Mouse (Mus musculus) cerebellum, postnatal 14 days (tissue): ENCODE results near the gene Pomgnt2.
A peak's percentile ranks its signal among the peaks of the same experiment; 100 is the strongest.
"Not testable (repeated sequence)": the region's sequence is repeated elsewhere in the genome, so short reads cannot be mapped to it uniquely, and the experiment has no call there.

Source experiments
- DNase-seq, 2 experiments: peaks; one replicate each; pipeline ENCODE4 v3.0.0; 2021; ENCODE audit warnings: mixed read lengths in 2 of 2

The Pomgnt2 gene

GRCm38 (mm10) chr9:121997010-121997409, at the start of gene Pomgnt2:
TSS of gene Pomgnt2 (minus strand) at chr9:121997110.
- DNase-seq, result no peak

GRCm38 (mm10) chr9:122039848-122040247, 42.9 kb upstream of the Pomgnt2 start:
- DNase-seq, result peak in 1 of 2 experiments; percentile 32

- no peak for DNase-seq
Measured at GRCm38 (mm10) chr9:122038631-122039030, 41.7 kb upstream of the Pomgnt2 start.

GRCm38 (mm10) chr9:122036496-122037054, 39.7 kb upstream of the Pomgnt2 start:
- no peak for DNase-seq

GRCm38 (mm10) chr9:122035807-122036206, 38.9 kb upstream of the Pomgnt2 start:
- peak in 1 of 2 experiments; percentile 39 for DNase-seq

GRCm38 (mm10) chr9:122034949-122035348, 38.0 kb upstream of the Pomgnt2 start:
- no peak for DNase-seq

GRCm38 (mm10) chr9:122032071-122032470, 35.2 kb upstream of the Pomgnt2 start:
- peak; percentile 61 to 90 for DNase-seq

GRCm38 (mm10) chr9:122030706-122031105, 33.8 kb upstream of the Pomgnt2 start:
- DNase-seq, result peak in 1 of 2 experiments; percentile 13

GRCm38 (mm10) chr9:122029765-122030164, 32.9 kb upstream of the Pomgnt2 start:
- no peak for DNase-seq

- DNase-seq, result peak in 1 of 2 experiments; percentile 33
Measured at GRCm38 (mm10) chr9:122027914-122028745, 31.2 kb upstream of the Pomgnt2 start.

GRCm38 (mm10) chr9:122027081-122027913, 30.4 kb upstream of the Pomgnt2 start:
- peak; percentile 89 to 93 for DNase-seq

- DNase-seq, result no peak
Measured at GRCm38 (mm10) chr9:122025855-122026590, 29.1 kb upstream of the Pomgnt2 start.

- DNase-seq, result no peak
Measured at GRCm38 (mm10) chr9:122024419-122024818, 27.5 kb upstream of the Pomgnt2 start.

- DNase-seq, result no peak
Measured at GRCm38 (mm10) chr9:122023873-122024272, 27.0 kb upstream of the Pomgnt2 start.

- no peak for DNase-seq
Measured at GRCm38 (mm10) chr9:122022776-122023175, 25.9 kb upstream of the Pomgnt2 start.

GRCm38 (mm10) chr9:122021581-122021980, 24.7 kb upstream of the Pomgnt2 start:
- DNase-seq, result no peak

- DNase-seq, result not testable (repeated sequence)
Measured at GRCm38 (mm10) chr9:122021171-122021570, 24.3 kb upstream of the Pomgnt2 start.

- no peak for DNase-seq
Measured at GRCm38 (mm10) chr9:122020321-122020720, 23.4 kb upstream of the Pomgnt2 start.

- peak; percentile 86 to 87 for DNase-seq
Measured at GRCm38 (mm10) chr9:122018782-122019395, 22.0 kb upstream of the Pomgnt2 start.

- no peak for DNase-seq
Measured at GRCm38 (mm10) chr9:122018079-122018478, 21.2 kb upstream of the Pomgnt2 start.

- DNase-seq, result peak; percentile 91 to 96
Measured at GRCm38 (mm10) chr9:122014241-122014667, 17.3 kb upstream of the Pomgnt2 start.

- DNase-seq, result no peak
Measured at GRCm38 (mm10) chr9:122013629-122014028, 16.7 kb upstream of the Pomgnt2 start.
